Mouse (Mus musculus): ENCODE results near the gene Galnt14.

DNA sequence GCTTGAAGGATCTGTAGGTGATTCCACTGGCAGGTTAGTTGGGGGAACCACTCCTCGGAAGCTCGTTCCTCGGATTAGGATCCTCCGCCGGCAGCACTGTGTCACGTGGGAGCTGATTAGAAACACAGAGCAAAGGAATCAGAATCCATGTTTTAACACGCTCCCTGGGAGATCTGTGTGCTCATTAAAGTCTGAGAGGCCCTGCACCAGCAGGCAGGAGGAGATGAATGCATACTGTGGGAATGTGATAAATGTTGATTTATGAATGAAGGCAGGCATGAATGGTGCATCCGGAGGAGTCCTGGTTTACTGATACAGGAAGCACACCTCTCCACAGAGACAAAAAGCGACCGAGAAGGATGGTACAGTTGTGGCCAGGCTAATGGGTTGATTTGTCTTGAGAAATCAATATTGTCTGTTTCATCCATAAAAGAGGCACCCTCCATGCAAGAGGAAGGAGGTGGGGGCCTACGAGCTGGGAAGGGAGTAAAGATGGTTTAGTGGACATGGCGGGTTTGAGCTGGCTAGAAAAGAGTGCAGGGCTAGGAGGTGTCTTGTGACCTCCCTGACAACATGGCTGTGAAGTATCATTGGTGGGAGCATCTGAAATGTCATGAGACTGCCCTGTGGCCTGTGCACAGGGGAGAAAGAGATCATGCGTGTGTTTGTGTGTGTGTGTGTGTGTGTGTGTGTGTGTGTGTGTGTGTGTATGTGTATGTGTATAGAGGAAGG is 202.3 kb downstream of the Galnt14 start:
- TF ChIP-seq GATA1 (IDR thresholded peaks at IDR 0.05; ENCODE audit: low read length): no peak
- no peak for TF ChIP-seq TAL1 (IDR thresholded peaks at IDR 0.05; ENCODE audit: low read length)
